Comparison of ENCODE assay signal across 27 mouse cellular contexts in the genomic region with DNA sequence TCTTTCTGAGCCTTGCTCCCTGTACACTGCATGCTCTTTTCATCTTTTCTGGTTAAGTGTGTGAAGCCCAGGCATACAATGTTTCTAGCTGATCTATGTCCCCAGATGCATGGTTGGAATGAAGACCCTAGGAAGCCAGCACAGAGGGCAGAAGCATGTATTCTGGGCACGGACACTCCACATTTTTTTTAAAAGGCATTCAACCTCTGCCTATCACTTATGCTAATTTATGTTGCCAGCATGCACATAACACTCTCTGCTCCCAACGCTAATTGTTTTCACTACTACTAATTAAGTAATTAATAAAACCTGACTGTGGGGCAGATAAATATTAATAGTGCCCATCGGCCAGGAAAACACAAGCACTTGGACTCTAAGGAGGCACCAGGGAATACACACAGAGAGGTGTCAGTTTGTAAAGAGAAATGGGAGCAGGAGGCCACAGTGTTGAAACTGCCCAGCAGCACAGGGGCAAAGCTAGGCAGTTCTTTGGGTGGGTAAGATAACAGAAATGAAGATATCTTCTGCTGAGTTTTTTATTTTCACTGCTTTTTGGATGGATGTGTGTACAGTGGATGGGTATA.
DNase-seq lines count a peak whose midpoint lies in the region; ATAC-seq and TF ChIP-seq lines count a peak whose summit lies in the region.
"Had no signal": no experiment of that assay in that cellular context is flagged by ENCODE, and none has a peak within 500 bp of the region (broad histone marks: within the 10 kb centered on the region; RNA-seq: fewer than 3 reads in every experiment).

No protein-coding gene starts in this region.

- no peak overlapping the region for H3K27ac ChIP-seq in forebrain, embryonic 16.5 days (ENCODE audit: low read length)
- H3K27ac ChIP-seq in forebrain, postnatal 0 days (ENCODE audit: low read depth, low read length), result no peak overlapping the region
- peak overlapping the region; percentile 25; the same call in 1 of the 2 replicates for H3K27ac ChIP-seq in hindbrain, embryonic 13.5 days
- H3K27ac ChIP-seq in hindbrain, embryonic 16.5 days (ENCODE audit: low read depth, low read length), result no peak overlapping the region
- no peak overlapping the region for H3K27ac ChIP-seq in midbrain, embryonic 11.5 days (ENCODE audit: low read depth, low read length)
- no peak overlapping the region for H3K27ac ChIP-seq in midbrain, postnatal 0 days (ENCODE audit: low read depth, low read length)
- no peak overlapping the region for H3K27ac ChIP-seq in neural tube, embryonic 13.5 days (replicated peaks)
- H3K27ac ChIP-seq in neural tube, embryonic 15.5 days (replicated peaks), result no peak overlapping the region
- H3K27ac ChIP-seq: embryonic facial prominence, embryonic 12.5 days; embryonic facial prominence, embryonic 15.5 days; heart, adult 2 months; heart, embryonic 10.5 days; heart, embryonic 13.5 days had no signal

- no peak for DNase-seq in forebrain, postnatal 0 days
- peak; percentile 77 for DNase-seq in midbrain, embryonic 11.5 days (ENCODE audit: low spot score, missing footprints)
- no peak for DNase-seq in midbrain, postnatal 0 days (ENCODE audit: low spot score)
- DNase-seq: adrenal gland, postnatal 10 days; adrenal gland, postnatal 36 days; B cell, adult 2 months; cerebellum, adult 11 months; cerebellum, adult 2 months; cerebellum, adult 9-11 months; cerebellum, postnatal 25 days; gastrocnemius, postnatal 25 days; heart, adult 2 months; kidney, adult 18-20 months had no signal

- H3K36me3 ChIP-seq in forebrain, embryonic 16.5 days (ENCODE audit: control insufficient read depth, insufficient read depth), result no peaks in the 10 kb centered on the region
- no peaks in the 10 kb centered on the region for H3K36me3 ChIP-seq in forebrain, postnatal 0 days (ENCODE audit: insufficient read depth)
- H3K36me3 ChIP-seq in hindbrain, embryonic 13.5 days, result peaks cover 6% of the 10 kb centered on the region; the same call in 1 of the 2 replicates
- H3K36me3 ChIP-seq in hindbrain, embryonic 16.5 days (ENCODE audit: control insufficient read depth, insufficient read depth, low read length), result 0 out of 2 replicates have a peak, but pooled peaks cover 3% of the 10 kb centered on the region
- H3K36me3 ChIP-seq in midbrain, embryonic 11.5 days (ENCODE audit: control insufficient read depth, insufficient read depth, low read length), result no peaks in the 10 kb centered on the region
- no peaks in the 10 kb centered on the region for H3K36me3 ChIP-seq in midbrain, postnatal 0 days (ENCODE audit: insufficient read depth, low read length)
- peaks cover 9% of the 10 kb centered on the region; the same call in 1 of the 2 replicates for H3K36me3 ChIP-seq in neural tube, embryonic 13.5 days
- H3K36me3 ChIP-seq in neural tube, embryonic 15.5 days, result no peaks in the 10 kb centered on the region
- H3K36me3 ChIP-seq: embryonic facial prominence, embryonic 12.5 days; embryonic facial prominence, embryonic 15.5 days; G1E; heart, embryonic 10.5 days; heart, embryonic 13.5 days had no signal

- WGBS in forebrain, embryonic 16.5 days, result 13% methylated on average over 3 of the region's 3 CpGs
- 24% methylated on average over 3 of the region's 3 CpGs for WGBS in forebrain, postnatal 0 days
- WGBS in hindbrain, embryonic 13.5 days, result 29% methylated on average over 3 of the region's 3 CpGs
- WGBS in hindbrain, embryonic 16.5 days, result 31% methylated on average over 3 of the region's 3 CpGs
- 88% methylated on average over 3 of the region's 3 CpGs for WGBS in midbrain, embryonic 11.5 days
- 54% methylated on average over 3 of the region's 3 CpGs for WGBS in midbrain, postnatal 0 days
- WGBS in neural tube, embryonic 13.5 days, result 33% methylated on average over 3 of the region's 3 CpGs
- WGBS in neural tube, embryonic 15.5 days, result 21% methylated on average over 3 of the region's 3 CpGs

- H3K4me2 ChIP-seq in forebrain, embryonic 16.5 days (ENCODE audit: low read length), result no peak overlapping the region
- no peak overlapping the region for H3K4me2 ChIP-seq in forebrain, postnatal 0 days (ENCODE audit: low read depth)
- H3K4me2 ChIP-seq in hindbrain, embryonic 13.5 days, result no peak overlapping the region
- H3K4me2 ChIP-seq in hindbrain, embryonic 16.5 days (ENCODE audit: low read length), result no peak overlapping the region
- no peak overlapping the region for H3K4me2 ChIP-seq in midbrain, embryonic 11.5 days
- H3K4me2 ChIP-seq in midbrain, postnatal 0 days (ENCODE audit: low read depth, low read length, poor library complexity, severe bottlenecking), result no peak overlapping the region
- no peak overlapping the region for H3K4me2 ChIP-seq in neural tube, embryonic 13.5 days
- H3K4me2 ChIP-seq in neural tube, embryonic 15.5 days, result no peak overlapping the region
- H3K4me2 ChIP-seq: embryonic facial prominence, embryonic 12.5 days; embryonic facial prominence, embryonic 15.5 days; heart, embryonic 13.5 days had no signal

- no peak for TF ChIP-seq CTCF in forebrain, postnatal 0 days (IDR thresholded peaks at IDR 0.05; ENCODE audit: low read depth)
- TF ChIP-seq CTCF in midbrain, postnatal 0 days (IDR thresholded peaks at IDR 0.05), result no peak

- 0 out of 2 replicates have a peak, but pooled peaks cover 3% of the 10 kb centered on the region for H3K4me1 ChIP-seq in forebrain, embryonic 16.5 days (replicated peaks; ENCODE audit: control insufficient read depth, insufficient read depth, low read length)
- no peaks in the 10 kb centered on the region for H3K4me1 ChIP-seq in forebrain, postnatal 0 days (ENCODE audit: insufficient read depth)
- peaks cover 13% of the 10 kb centered on the region for H3K4me1 ChIP-seq in hindbrain, embryonic 13.5 days (replicated peaks)
- H3K4me1 ChIP-seq in hindbrain, embryonic 16.5 days (ENCODE audit: control insufficient read depth, insufficient read depth, low read depth, low read length), result no peaks in the 10 kb centered on the region
- no peaks in the 10 kb centered on the region for H3K4me1 ChIP-seq in midbrain, embryonic 11.5 days (ENCODE audit: control insufficient read depth, insufficient read depth, low read length)
- H3K4me1 ChIP-seq in midbrain, postnatal 0 days (ENCODE audit: insufficient read depth, low read length), result no peaks in the 10 kb centered on the region
- peaks cover 8% of the 10 kb centered on the region for H3K4me1 ChIP-seq in neural tube, embryonic 13.5 days (replicated peaks)
- H3K4me1 ChIP-seq in neural tube, embryonic 15.5 days, result no peaks in the 10 kb centered on the region
- H3K4me1 ChIP-seq: embryonic facial prominence, embryonic 12.5 days; embryonic facial prominence, embryonic 15.5 days; heart, embryonic 10.5 days; heart, embryonic 13.5 days had no signal

- H3K9ac ChIP-seq in forebrain, embryonic 16.5 days (replicated peaks; ENCODE audit: low read depth, low read length), result no peak overlapping the region
- H3K9ac ChIP-seq in forebrain, postnatal 0 days, result no peak overlapping the region
- H3K9ac ChIP-seq in hindbrain, embryonic 13.5 days, result no peak overlapping the region
- no peak overlapping the region for H3K9ac ChIP-seq in hindbrain, embryonic 16.5 days (ENCODE audit: low read depth, low read length)
- no peak overlapping the region for H3K9ac ChIP-seq in midbrain, embryonic 11.5 days (ENCODE audit: low read length)
- no peak overlapping the region for H3K9ac ChIP-seq in midbrain, postnatal 0 days (replicated peaks; ENCODE audit: low read length, poor library complexity, severe bottlenecking)
- H3K9ac ChIP-seq in neural tube, embryonic 13.5 days, result no peak overlapping the region
- H3K9ac ChIP-seq in neural tube, embryonic 15.5 days (replicated peaks), result no peak overlapping the region
- H3K9ac ChIP-seq: embryonic facial prominence, embryonic 12.5 days; embryonic facial prominence, embryonic 15.5 days; heart, embryonic 13.5 days had no signal

- ATAC-seq in forebrain, embryonic 16.5 days, result peak; percentile 18; the same call in 1 of the 2 replicates
- no peak for ATAC-seq in forebrain, postnatal 0 days
- ATAC-seq in hindbrain, embryonic 13.5 days (ENCODE audit: low FRiP score), result 0 out of 2 replicates have a peak, but pooled peaks have one; percentile 52
- no peak for ATAC-seq in hindbrain, embryonic 16.5 days
- ATAC-seq in midbrain, embryonic 11.5 days (ENCODE audit: low FRiP score), result no peak
- ATAC-seq in midbrain, postnatal 0 days (ENCODE audit: low FRiP score), result no peak
- ATAC-seq in neural tube, embryonic 13.5 days (ENCODE audit: low read depth), result peak; percentile 27; the same call in 1 of the 2 replicates
- no peak for ATAC-seq in neural tube, embryonic 15.5 days (ENCODE audit: low FRiP score)
- ATAC-seq: inflammation-experienced regulatory T-cells, adult 6 months; intestine, embryonic 16.5 days; Patski had no signal

- H3K4me3 ChIP-seq in forebrain, embryonic 16.5 days (replicated peaks; ENCODE audit: low read length), result no peak overlapping the region
- H3K4me3 ChIP-seq in forebrain, postnatal 0 days (ENCODE audit: low read depth, low read length), result no peak overlapping the region
- H3K4me3 ChIP-seq in hindbrain, embryonic 13.5 days, result no peak overlapping the region
- H3K4me3 ChIP-seq in hindbrain, embryonic 16.5 days (ENCODE audit: low read length), result no peak overlapping the region
- H3K4me3 ChIP-seq in midbrain, embryonic 11.5 days (ENCODE audit: low read depth, low read length), result no peak overlapping the region
- no peak overlapping the region for H3K4me3 ChIP-seq in midbrain, postnatal 0 days (ENCODE audit: low read depth, low read length)
- no peak overlapping the region for H3K4me3 ChIP-seq in neural tube, embryonic 13.5 days
- H3K4me3 ChIP-seq in neural tube, embryonic 15.5 days (replicated peaks), result no peak overlapping the region
- H3K4me3 ChIP-seq: embryonic facial prominence, embryonic 12.5 days; embryonic facial prominence, embryonic 15.5 days; heart, adult 2 months; heart, embryonic 10.5 days; heart, embryonic 13.5 days had no signal

- H3K27me3 ChIP-seq in forebrain, embryonic 16.5 days (replicated peaks; ENCODE audit: control insufficient read depth, insufficient read depth, low read length), result no peaks in the 10 kb centered on the region
- no peaks in the 10 kb centered on the region for H3K27me3 ChIP-seq in forebrain, postnatal 0 days (ENCODE audit: insufficient read depth, low read length)
- no peaks in the 10 kb centered on the region for H3K27me3 ChIP-seq in hindbrain, embryonic 13.5 days
- H3K27me3 ChIP-seq in hindbrain, embryonic 16.5 days (replicated peaks; ENCODE audit: control insufficient read depth, insufficient read depth, low read length), result no peaks in the 10 kb centered on the region
- H3K27me3 ChIP-seq in midbrain, embryonic 11.5 days (ENCODE audit: control insufficient read depth, insufficient read depth, low read length), result no peaks in the 10 kb centered on the region
- no peaks in the 10 kb centered on the region for H3K27me3 ChIP-seq in midbrain, postnatal 0 days (ENCODE audit: insufficient read depth, low read length)
- no peaks in the 10 kb centered on the region for H3K27me3 ChIP-seq in neural tube, embryonic 13.5 days
- H3K27me3 ChIP-seq in neural tube, embryonic 15.5 days (replicated peaks), result no peaks in the 10 kb centered on the region
- H3K27me3 ChIP-seq: CH12.LX; embryonic facial prominence, embryonic 12.5 days; embryonic facial prominence, embryonic 15.5 days; heart, embryonic 13.5 days; Patski had no signal

- H3K9me3 ChIP-seq in forebrain, embryonic 16.5 days (ENCODE audit: control insufficient read depth, low read length), result no peaks in the 10 kb centered on the region
- no peaks in the 10 kb centered on the region for H3K9me3 ChIP-seq in forebrain, postnatal 0 days (ENCODE audit: low read length)
- no peaks in the 10 kb centered on the region for H3K9me3 ChIP-seq in hindbrain, embryonic 13.5 days
- no peaks in the 10 kb centered on the region for H3K9me3 ChIP-seq in hindbrain, embryonic 16.5 days (ENCODE audit: control insufficient read depth, low read length)
- H3K9me3 ChIP-seq in midbrain, embryonic 11.5 days (ENCODE audit: control insufficient read depth, low read length), result no peaks in the 10 kb centered on the region
- no peaks in the 10 kb centered on the region for H3K9me3 ChIP-seq in midbrain, postnatal 0 days (ENCODE audit: low read length)
- H3K9me3 ChIP-seq in neural tube, embryonic 13.5 days, result no peaks in the 10 kb centered on the region
- no peaks in the 10 kb centered on the region for H3K9me3 ChIP-seq in neural tube, embryonic 15.5 days (replicated peaks)
- H3K9me3 ChIP-seq: embryonic facial prominence, embryonic 12.5 days; embryonic facial prominence, embryonic 15.5 days; heart, embryonic 10.5 days; heart, embryonic 13.5 days had no signal

Comparison
In these comparisons a context has a peak if more than half of its experiments do, and no peak if none do; other contexts are left out.
1. ATAC-seq: peak in forebrain, embryonic 16.5 days (single experiment), hindbrain, embryonic 13.5 days (single experiment) and neural tube, embryonic 13.5 days (single experiment); none in forebrain, postnatal 0 days (single experiment), hindbrain, embryonic 16.5 days (single experiment), midbrain, embryonic 11.5 days (single experiment), midbrain, postnatal 0 days (single experiment) and neural tube, embryonic 15.5 days (single experiment).